Mouse (Mus musculus): ENCODE measurements around the gene Ppm1b. TPM values are rescaled to one million over a fixed set of nuclear protein-coding genes. Genes with fewer than 3 reads are reported as not detected.

The Ppm1b gene
- polyA plus RNA-seq, 1 experiment from 2014 or later: 95.4 TPM

DNA sequence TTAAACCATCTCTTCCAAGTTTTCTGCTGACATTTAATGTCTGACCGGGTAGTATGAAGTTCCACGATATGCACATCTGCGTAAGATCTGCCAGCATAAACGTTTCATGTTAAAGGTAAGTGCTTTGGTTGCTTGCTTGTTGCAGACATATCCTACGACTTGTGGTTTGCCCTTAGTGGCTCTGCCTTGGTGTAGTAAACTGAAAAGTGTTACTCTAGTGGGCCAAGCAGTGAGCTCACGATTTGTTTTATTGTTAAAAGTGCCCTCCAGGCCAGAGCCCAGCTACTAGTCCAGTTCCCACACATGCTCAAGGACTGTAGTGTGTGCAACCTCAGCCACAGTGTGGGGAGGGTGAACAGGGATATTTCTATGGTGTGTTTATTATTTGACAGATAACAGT, 69.9 kb downstream of the Ppm1b start:
- ATAC-seq (ENCODE audit: insufficient number of reproducible peaks, insufficient read depth, low FRiP score, low TSS enrichment): no peak
- no peak overlapping the region for H3K4me3 ChIP-seq
- no peak overlapping the region for H3K4me2 ChIP-seq (replicated peaks)
- H3K9me3 ChIP-seq: no peaks in the 10 kb centered on the region
- no peak overlapping the region for H3K9ac ChIP-seq
- H3K27me3 ChIP-seq: no peaks in the 10 kb centered on the region
- no peak overlapping the region for H3K27ac ChIP-seq
- H3K36me3 ChIP-seq: no peaks in the 10 kb centered on the region
- 0 out of 2 replicates have a peak, but pooled peaks cover 3% of the 10 kb centered on the region for H3K4me1 ChIP-seq
- 88% methylated on average over 6 of the region's 6 CpGs for WGBS

DNA sequence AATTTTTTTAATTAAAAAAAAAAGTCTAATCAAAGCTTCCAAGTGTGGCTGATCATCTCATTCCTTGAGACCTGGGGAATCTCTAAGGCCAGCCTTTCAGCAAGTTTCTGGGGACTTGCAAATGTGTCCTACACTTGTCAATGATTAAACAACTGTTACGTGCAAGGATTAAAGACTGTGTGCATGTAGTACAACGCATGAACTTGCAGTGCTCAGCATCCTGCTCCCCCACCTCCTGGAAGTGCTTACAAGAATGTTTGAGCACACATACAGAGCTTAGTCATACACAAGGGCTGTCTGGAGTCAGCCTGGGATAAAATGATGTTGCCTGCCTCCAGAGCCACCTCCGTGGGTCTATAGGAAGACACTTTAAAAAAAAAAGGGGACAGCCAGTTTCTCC, 70.7 kb downstream of the Ppm1b start:
- Histone ChIP-seq H3K9me3 (no peaks in the 10 kb centered on the region), H3K4me2 (replicated peaks) (no peak overlapping the region), H3K4me1 (0 out of 2 replicates have a peak, but pooled peaks cover 3% of the 10 kb centered on the region), H3K9ac (no peak overlapping the region), H3K27ac (no peak overlapping the region), H3K27me3 (no peaks in the 10 kb centered on the region), H3K4me3 (no peak overlapping the region), H3K36me3 (no peaks in the 10 kb centered on the region)
- 87% methylated on average over 3 of the region's 3 CpGs for WGBS
- no peak for ATAC-seq (ENCODE audit: insufficient number of reproducible peaks, insufficient read depth, low FRiP score, low TSS enrichment)

DNA sequence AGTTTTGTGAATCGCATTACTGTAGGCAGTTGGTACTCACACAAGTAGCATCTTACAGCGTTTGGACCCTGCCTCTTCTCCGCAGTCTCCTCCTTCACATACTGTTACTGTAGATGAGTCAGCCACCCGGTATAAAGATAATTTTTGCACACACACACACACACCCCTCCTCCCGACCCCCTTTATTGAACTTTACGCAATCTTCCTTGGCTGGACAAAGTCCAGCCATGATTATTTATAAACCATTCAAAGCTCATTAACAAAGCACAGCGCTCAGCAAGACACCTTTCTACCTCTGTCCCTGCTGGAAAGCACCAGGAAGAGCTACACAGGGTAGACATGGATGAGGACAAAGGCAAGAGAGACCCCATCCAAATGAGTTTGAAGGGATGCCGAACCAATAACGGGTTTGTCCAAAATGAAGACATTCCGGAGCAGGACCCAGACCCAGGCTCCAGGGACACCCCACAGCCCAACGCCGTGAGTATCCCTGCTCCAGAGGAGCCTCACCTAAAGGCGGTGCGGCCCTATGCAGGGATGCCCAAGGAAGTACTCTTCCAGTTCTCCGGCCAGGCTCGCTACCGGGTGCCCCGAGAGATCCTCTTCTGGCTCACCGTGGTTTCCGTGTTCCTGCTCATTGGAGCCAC, 71.7 kb downstream of the Ppm1b start, which contains the start of gene Slc3a1:
Slc3a1 (plus strand) TSS at position 284 of the 647 bp plus-strand sequence.
- no peak for ATAC-seq (ENCODE audit: insufficient number of reproducible peaks, insufficient read depth, low FRiP score, low TSS enrichment)
- no peak within 1 kb of the TSS for H3K9ac ChIP-seq
- WGBS: 90% methylated on average over 20 of the region's 20 CpGs
- no peak within 1 kb of the TSS for H3K4me3 ChIP-seq
- H3K27ac ChIP-seq: no peak within 1 kb of the TSS
- H3K4me2 ChIP-seq (replicated peaks): no peak within 1 kb of the TSS
- 0 out of 2 replicates have a peak, but pooled peaks cover 3% of the 10 kb centered on the region for H3K4me1 ChIP-seq
- H3K27me3 ChIP-seq: no peaks in the 10 kb centered on the region
- H3K36me3 ChIP-seq: no peaks in the 10 kb centered on the region
- no peaks in the 10 kb centered on the region for H3K9me3 ChIP-seq

DNA sequence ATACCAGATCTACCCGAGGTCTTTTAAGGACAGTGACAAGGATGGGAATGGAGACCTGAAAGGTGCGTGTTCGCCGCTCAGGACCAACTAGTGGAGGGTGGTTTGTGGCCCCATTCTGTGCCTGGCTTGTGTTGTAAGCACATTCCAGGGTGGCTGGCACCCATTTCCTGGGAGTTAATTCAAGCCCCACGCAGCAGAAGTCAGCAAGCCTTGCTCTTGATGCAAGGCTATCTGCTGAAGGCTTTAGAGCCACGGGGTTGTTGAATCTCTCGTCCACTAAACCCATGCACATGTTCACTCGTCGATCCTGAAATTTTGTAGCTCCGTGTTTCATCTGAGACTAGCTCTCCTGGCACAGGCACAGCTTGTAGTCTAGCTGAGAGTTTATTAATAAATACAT, 72.3 kb downstream of the Ppm1b start:
- no peaks in the 10 kb centered on the region for H3K36me3 ChIP-seq
- H3K27me3 ChIP-seq: no peaks in the 10 kb centered on the region
- H3K4me1 ChIP-seq: no peaks in the 10 kb centered on the region
- H3K27ac ChIP-seq: no peak overlapping the region
- H3K4me3 ChIP-seq: no peak overlapping the region
- H3K9ac ChIP-seq: no peak overlapping the region
- no peak for ATAC-seq (ENCODE audit: insufficient number of reproducible peaks, insufficient read depth, low FRiP score, low TSS enrichment)
- no peak overlapping the region for H3K4me2 ChIP-seq (replicated peaks)
- H3K9me3 ChIP-seq: no peaks in the 10 kb centered on the region
- WGBS: 94% methylated on average over 10 of the region's 10 CpGs

DNA sequence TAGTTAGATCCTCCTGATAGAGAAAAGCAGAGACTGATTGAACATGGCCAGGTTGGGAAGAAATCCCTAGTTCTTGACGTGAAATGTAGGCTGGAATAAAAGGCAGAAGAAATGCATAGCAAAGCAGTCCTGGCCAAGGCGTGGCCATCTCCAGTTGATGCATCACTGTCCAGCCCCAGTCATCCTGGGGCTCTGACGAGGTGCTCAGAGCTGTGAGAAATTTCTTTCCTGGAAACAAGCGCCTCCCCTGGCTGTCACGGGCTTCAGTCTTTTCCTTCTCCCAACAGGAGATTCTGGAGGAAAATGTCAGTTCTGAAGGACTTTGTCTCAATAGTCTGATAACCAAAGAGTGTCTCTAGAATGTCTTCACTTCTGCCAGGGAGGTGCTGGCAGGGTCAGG, 74.1 kb downstream of the Ppm1b start:
- no peak overlapping the region for H3K4me3 ChIP-seq
- H3K9ac ChIP-seq: no peak overlapping the region
- 74% methylated on average over 5 of the region's 5 CpGs for WGBS
- H3K9me3 ChIP-seq: no peaks in the 10 kb centered on the region
- H3K4me1 ChIP-seq: no peaks in the 10 kb centered on the region
- H3K27me3 ChIP-seq: no peaks in the 10 kb centered on the region
- H3K36me3 ChIP-seq: no peaks in the 10 kb centered on the region
- ATAC-seq (ENCODE audit: insufficient number of reproducible peaks, insufficient read depth, low FRiP score, low TSS enrichment): no peak
- no peak overlapping the region for H3K4me2 ChIP-seq (replicated peaks)
- H3K27ac ChIP-seq: no peak overlapping the region

DNA sequence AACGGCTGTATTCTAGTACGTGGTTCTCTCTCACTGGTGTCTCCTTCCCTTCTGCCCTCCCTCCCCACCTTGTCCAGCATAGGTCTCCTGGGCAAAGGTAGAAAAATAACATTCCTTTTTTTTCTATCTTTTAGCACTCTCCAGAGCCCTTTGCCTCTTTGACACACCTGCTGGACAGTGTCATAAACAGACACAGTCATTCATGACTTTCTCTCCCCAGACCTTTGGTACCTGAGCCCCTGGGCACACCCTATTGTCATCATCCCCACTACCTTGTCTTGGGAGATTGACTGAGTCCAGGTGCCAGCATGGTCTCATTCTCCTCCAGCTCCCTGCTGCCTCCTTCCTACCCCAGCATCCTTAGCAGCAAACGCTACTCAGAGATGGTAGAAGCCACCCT, 76.5 kb downstream of the Ppm1b start:
- ATAC-seq (ENCODE audit: insufficient number of reproducible peaks, insufficient read depth, low FRiP score, low TSS enrichment): no peak
- no peak overlapping the region for H3K4me2 ChIP-seq (replicated peaks)
- no peak overlapping the region for H3K9ac ChIP-seq
- H3K27ac ChIP-seq: no peak overlapping the region
- no peaks in the 10 kb centered on the region for H3K9me3 ChIP-seq
- H3K36me3 ChIP-seq: no peaks in the 10 kb centered on the region
- no peak overlapping the region for H3K4me3 ChIP-seq
- no peaks in the 10 kb centered on the region for H3K4me1 ChIP-seq
- 79% methylated on average over 3 of the region's 3 CpGs for WGBS
- H3K27me3 ChIP-seq: no peaks in the 10 kb centered on the region

DNA sequence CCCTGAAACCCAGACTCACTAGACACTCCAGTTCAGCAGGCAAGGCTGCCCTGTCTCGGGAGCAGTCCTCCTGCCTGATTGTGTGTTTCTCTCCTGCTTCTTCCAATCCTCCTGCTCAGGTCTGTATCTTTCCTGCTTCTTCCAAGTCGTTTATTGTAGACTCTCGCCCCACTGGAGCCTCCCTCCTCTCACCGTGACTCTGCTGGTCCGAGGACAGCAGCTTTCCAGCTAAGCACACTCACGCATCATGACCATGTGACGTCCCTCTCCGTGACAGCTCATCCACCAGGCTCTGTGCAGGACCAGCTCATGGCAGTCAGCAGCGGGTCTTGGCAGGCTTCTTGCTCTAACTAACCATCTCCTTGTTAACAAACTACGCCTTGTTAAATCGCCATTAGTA, 77.5 kb downstream of the Ppm1b start:
- no peak overlapping the region for H3K4me3 ChIP-seq
- H3K9me3 ChIP-seq: no peaks in the 10 kb centered on the region
- no peak overlapping the region for H3K9ac ChIP-seq
- H3K4me1 ChIP-seq: no peaks in the 10 kb centered on the region
- ATAC-seq (ENCODE audit: insufficient number of reproducible peaks, insufficient read depth, low FRiP score, low TSS enrichment): no peak
- no peaks in the 10 kb centered on the region for H3K27me3 ChIP-seq
- no peaks in the 10 kb centered on the region for H3K36me3 ChIP-seq
- H3K4me2 ChIP-seq (replicated peaks): no peak overlapping the region
- no peak overlapping the region for H3K27ac ChIP-seq
- 65% methylated on average over 11 of the region's 11 CpGs for WGBS

DNA sequence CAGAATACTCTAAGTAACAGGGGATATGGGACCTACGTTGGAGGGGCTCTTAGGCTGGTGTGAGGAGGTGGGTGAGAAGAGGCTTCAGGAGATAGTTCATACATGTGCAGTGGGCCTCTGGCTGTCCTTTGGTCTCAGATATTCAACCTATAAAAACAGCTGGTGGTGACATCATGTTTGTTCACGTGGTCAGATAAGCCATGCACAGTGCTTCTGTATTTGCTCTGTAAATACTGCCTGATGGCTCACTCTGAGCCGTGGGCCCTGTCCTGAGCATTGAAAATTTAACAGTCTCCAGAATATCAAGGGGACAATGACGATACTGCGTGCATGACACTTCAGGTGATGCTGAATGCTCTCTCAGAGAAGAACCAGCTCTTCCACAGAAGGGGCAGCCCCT, 81.3 kb downstream of the Ppm1b start:
- no peak for ATAC-seq (ENCODE audit: insufficient number of reproducible peaks, insufficient read depth, low FRiP score, low TSS enrichment)
- H3K4me3 ChIP-seq: no peak overlapping the region
- 84% methylated on average over 5 of the region's 5 CpGs for WGBS
- no peaks in the 10 kb centered on the region for H3K9me3 ChIP-seq
- H3K4me1 ChIP-seq: no peaks in the 10 kb centered on the region
- H3K27me3 ChIP-seq: no peaks in the 10 kb centered on the region
- no peak overlapping the region for H3K27ac ChIP-seq
- H3K36me3 ChIP-seq: no peaks in the 10 kb centered on the region
- H3K9ac ChIP-seq: no peak overlapping the region
- H3K4me2 ChIP-seq (replicated peaks): no peak overlapping the region

DNA sequence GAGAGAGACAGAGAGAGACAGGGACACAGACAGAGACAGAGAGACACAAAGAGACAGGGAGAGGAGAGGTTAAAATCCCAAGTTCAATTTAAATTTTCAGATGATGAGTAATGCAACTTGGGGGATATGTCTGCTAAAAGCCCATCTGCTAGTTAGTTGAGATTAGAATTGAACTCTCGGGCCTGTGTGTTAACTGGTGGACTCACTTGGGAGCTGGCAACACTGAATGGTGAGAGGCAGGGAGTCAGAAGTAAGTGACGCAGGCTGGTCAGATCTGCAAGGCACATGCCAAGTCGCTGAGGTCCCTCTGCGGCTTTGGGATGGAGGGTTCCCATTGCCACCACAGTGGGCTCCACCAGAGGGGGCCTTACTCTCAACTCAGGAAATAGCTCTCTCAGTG, 81.8 kb downstream of the Ppm1b start:
- Histone ChIP-seq H3K4me1 (no peaks in the 10 kb centered on the region), H3K27me3 (no peaks in the 10 kb centered on the region), H3K36me3 (no peaks in the 10 kb centered on the region), H3K27ac (no peak overlapping the region), H3K9ac (no peak overlapping the region), H3K4me3 (no peak overlapping the region), H3K9me3 (no peaks in the 10 kb centered on the region), H3K4me2 (replicated peaks) (no peak overlapping the region)
- 82% methylated on average over 4 of the region's 4 CpGs for WGBS
- no peak for ATAC-seq (ENCODE audit: insufficient number of reproducible peaks, insufficient read depth, low FRiP score, low TSS enrichment)

DNA sequence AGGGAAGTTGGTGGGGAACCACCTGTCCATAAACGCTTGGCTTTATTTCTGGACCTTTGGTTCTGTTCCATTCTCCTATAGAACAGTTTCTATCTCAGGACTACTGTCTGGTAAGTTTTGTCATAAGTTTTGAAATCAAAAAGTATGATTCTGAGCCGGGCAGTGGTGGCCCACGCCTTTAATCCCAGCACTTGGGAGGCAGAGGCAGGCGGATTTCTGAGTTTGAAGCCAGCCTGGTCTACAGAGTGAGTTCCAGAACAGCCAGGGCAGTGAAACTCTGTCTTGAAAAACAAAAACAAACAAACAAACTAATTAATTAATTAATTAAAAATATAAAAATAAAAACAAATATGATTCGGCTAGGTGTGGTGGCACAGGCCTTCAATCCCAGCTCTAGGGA, 82.2 kb downstream of the Ppm1b start:
- Histone ChIP-seq H3K27me3 (no peaks in the 10 kb centered on the region), H3K4me3 (no peak overlapping the region), H3K9ac (no peak overlapping the region), H3K4me2 (replicated peaks) (no peak overlapping the region), H3K27ac (no peak overlapping the region), H3K36me3 (no peaks in the 10 kb centered on the region), H3K4me1 (no peaks in the 10 kb centered on the region), H3K9me3 (no peaks in the 10 kb centered on the region)
- 89% methylated on average over 5 of the region's 5 CpGs for WGBS
- no peak for ATAC-seq (ENCODE audit: insufficient number of reproducible peaks, insufficient read depth, low FRiP score, low TSS enrichment)

DNA sequence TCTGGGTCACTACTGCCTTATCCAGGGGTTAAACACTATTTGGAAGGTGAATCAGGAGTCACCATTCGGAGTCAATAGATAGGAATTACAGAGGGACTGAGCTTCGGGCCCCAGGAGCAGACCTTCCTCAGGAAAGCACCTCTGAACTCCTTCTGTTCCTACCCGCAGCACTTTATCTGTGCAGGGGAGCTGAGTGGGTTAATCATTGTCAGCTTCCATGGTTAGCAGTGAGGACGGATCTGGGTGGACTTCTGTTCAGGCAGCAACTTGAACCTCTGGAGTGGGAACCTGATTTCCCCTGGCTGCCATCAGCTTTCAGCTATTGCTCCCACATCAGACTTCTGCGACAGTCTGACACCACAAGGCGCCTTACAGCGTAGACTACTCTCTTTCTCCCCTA, 84.4 kb downstream of the Ppm1b start:
- 75% methylated on average over 7 of the region's 7 CpGs for WGBS
- no peaks in the 10 kb centered on the region for H3K9me3 ChIP-seq
- no peak overlapping the region for H3K4me2 ChIP-seq (replicated peaks)
- no peaks in the 10 kb centered on the region for H3K36me3 ChIP-seq
- H3K9ac ChIP-seq: no peak overlapping the region
- no peaks in the 10 kb centered on the region for H3K4me1 ChIP-seq
- no peak for ATAC-seq (ENCODE audit: insufficient number of reproducible peaks, insufficient read depth, low FRiP score, low TSS enrichment)
- no peaks in the 10 kb centered on the region for H3K27me3 ChIP-seq
- no peak overlapping the region for H3K27ac ChIP-seq
- H3K4me3 ChIP-seq: no peak overlapping the region

DNA sequence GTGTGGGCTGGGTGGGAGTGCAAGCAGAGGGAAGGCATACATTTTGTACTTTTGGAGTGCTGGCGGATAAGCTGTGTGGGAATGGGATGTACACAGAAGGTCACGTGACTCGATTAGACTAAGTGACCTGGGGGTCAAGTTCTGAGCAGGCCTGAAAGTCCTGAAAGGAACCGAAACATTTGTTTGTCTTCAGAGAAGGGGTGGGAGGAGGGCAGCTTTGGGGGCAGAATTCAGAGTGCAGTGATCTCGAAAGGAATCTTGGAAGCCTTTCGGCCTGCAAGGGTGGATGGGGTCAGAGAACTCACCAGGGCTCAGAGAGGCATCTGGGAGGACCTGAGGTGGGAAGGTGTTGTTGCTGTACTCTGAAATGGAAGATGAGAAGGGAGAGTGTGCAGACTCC, 85.9 kb downstream of the Ppm1b start:
- no peaks in the 10 kb centered on the region for H3K36me3 ChIP-seq
- no peaks in the 10 kb centered on the region for H3K9me3 ChIP-seq
- no peak overlapping the region for H3K9ac ChIP-seq
- WGBS: 72% methylated on average over 6 of the region's 6 CpGs
- H3K27me3 ChIP-seq: no peaks in the 10 kb centered on the region
- H3K4me3 ChIP-seq: no peak overlapping the region
- no peak overlapping the region for H3K4me2 ChIP-seq (replicated peaks)
- no peak overlapping the region for H3K27ac ChIP-seq
- H3K4me1 ChIP-seq: no peaks in the 10 kb centered on the region
- ATAC-seq (ENCODE audit: insufficient number of reproducible peaks, insufficient read depth, low FRiP score, low TSS enrichment): no peak

DNA sequence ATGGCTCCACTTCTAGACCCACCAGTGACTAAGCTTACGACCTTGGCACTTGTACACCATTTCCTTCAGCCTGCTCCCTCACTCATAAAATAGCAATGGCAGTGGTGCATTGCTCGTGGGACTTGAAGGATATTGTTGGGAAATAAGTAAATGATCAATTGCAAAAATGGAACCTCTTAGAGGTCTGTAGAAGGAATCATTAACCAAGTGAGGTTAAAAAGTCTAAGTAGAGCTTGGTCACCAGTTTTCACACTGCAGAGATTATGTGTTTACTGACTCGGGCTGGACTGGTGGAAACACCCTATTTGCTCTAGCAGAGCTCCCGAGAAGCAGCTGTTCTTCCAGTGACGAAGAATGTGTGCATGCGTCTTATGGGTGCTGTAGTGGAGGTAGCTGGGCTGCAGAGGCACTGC, 86.9 kb downstream of the Ppm1b start:
- 82% methylated on average over 6 of the region's 6 CpGs for WGBS

More for the DNA sequence above, 86.9 kb downstream of the Ppm1b start:
- H3K27me3 ChIP-seq: no peaks in the 10 kb centered on the region
- no peaks in the 10 kb centered on the region for H3K9me3 ChIP-seq
- H3K4me2 ChIP-seq (replicated peaks): no peak overlapping the region
- H3K36me3 ChIP-seq: no peaks in the 10 kb centered on the region
- no peak overlapping the region for H3K9ac ChIP-seq
- H3K4me3 ChIP-seq: no peak overlapping the region
- H3K27ac ChIP-seq: no peak overlapping the region
- no peaks in the 10 kb centered on the region for H3K4me1 ChIP-seq
- no peak for ATAC-seq (ENCODE audit: insufficient number of reproducible peaks, insufficient read depth, low FRiP score, low TSS enrichment)

All from embryonic facial prominence, embryonic 12.5 days (tissue).